Mouse (Mus musculus): ENCODE measurements at regions not wholly inside any gene's neighbourhood (a gene's known extent, or its start where the extent isn't known, plus 50 kb on each side); places are given as distances from the start of the nearest gene placed in this dataset.

DNA sequence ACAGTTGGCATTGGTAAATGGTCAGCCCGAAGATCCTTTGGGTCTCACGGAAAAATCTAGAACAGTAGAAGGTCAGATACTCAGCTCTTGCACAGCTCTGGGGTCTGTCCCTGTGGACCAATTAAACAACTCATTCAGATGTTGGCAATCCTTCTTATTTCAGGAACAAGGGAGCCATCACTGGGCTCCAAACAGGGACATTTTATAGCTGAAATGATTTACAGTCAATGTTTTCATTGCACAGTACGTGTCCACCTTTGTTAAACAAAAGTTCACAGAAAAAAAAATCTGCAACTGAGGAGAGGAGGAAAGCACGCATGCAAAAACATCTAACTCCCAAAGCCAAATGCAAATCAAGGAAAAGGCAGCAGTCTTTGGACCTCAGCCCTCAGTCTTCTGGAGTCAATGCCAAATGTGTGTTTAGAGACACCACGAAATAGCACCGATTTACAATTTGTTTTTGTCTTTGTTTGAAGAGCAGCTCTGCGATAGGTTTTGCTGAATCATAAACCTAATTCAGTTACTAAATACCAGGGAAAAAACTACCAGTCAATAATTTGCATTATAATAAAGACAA is 127.1 kb downstream of the Kctd12 start:
- no peak for TF ChIP-seq CTCF (IDR thresholded peaks at IDR 0.05; ENCODE audit: control insufficient read depth, insufficient read depth, insufficient replicate concordance, low read depth, low read length)
- no peak for TF ChIP-seq POLR2A (IDR thresholded peaks at IDR 0.05; ENCODE audit: control insufficient read depth, low read depth, low read length)
